Mouse (Mus musculus) liver, adult 2 months (tissue): Measurements from ENCODE around the gene Znrf1. TPM values are rescaled to one million over a fixed set of nuclear protein-coding genes. Genes with fewer than 3 reads are reported as not detected.

Experiments
- DNase-seq: peaks from one replicate; pipeline ENCODE4 v3.0.0-alpha.2; 2011; ENCODE audit warnings: low read depth, low spot score; ENCODE audit errors: extremely low read depth
- H3K27ac ChIP-seq: fragments of 200-500 bp; replicated peaks from 2 replicates; pipeline ENCODE4 v1.5.1; 2012; ENCODE audit warnings: low read depth, mild to moderate bottlenecking, control low read depth, inconsistent platforms, low read length; ENCODE audit not compliant: insufficient read depth
- H3K27me3 ChIP-seq: fragments of 200-500 bp; 2 replicates; pipeline ENCODE4 v1.6.1; 2012; ENCODE audit warnings: mild to moderate bottlenecking, moderate library complexity, low read length, inconsistent platforms; ENCODE audit not compliant: control insufficient read depth, insufficient read depth
- H3K36me3 ChIP-seq: fragments of 200-500 bp; 2 replicates; pipeline ENCODE4 v1.6.1; 2012; ENCODE audit warnings: low read length, inconsistent platforms; ENCODE audit not compliant: control insufficient read depth, insufficient read depth
- H3K4me1 ChIP-seq: fragments of 200-500 bp; 2 replicates; pipeline ENCODE4 v1.6.1; 2011; ENCODE audit warnings: low read length; ENCODE audit not compliant: control insufficient read depth, insufficient read depth
- H3K4me3 ChIP-seq: fragments of 200-500 bp; 2 replicates; pipeline ENCODE4 v1.5.1; 2011; ENCODE audit warnings: low read depth, mild to moderate bottlenecking, control low read depth, low read length, moderate library complexity; ENCODE audit not compliant: insufficient read depth
- H3K79me2 ChIP-seq: fragments of 200-500 bp; 2 replicates; pipeline ENCODE4 v1.6.1; 2012; ENCODE audit warnings: inconsistent platforms, mild to moderate bottlenecking, low read length, moderate library complexity; ENCODE audit not compliant: control insufficient read depth, insufficient read depth
- H3K9ac ChIP-seq: fragments of 200-500 bp; 2 replicates; pipeline ENCODE4 v1.6.1; 2012; ENCODE audit warnings: low read depth, mild to moderate bottlenecking, control low read depth, inconsistent platforms, low read length
- CTCF ChIP-seq: fragments of 200-500 bp; IDR thresholded peaks from 2 replicates; pipeline ENCODE4 v1.5.1; 2011; ENCODE audit warnings: low read depth, low read length, control low read depth
- POLR2A ChIP-seq: fragments of 200-500 bp; IDR thresholded peaks from 2 replicates; pipeline ENCODE4 v1.6.1; 2011; ENCODE audit warnings: low read length, control low read depth; ENCODE audit not compliant: insufficient read depth; ENCODE audit errors: extremely low read depth
- WGBS: fragments of 180-500 bp; shearing (Covaris S2); methylation state at CpG from one replicate; pipeline ENCODE4 v1.1.7; 2018; 5-methylcytosine and 5-hydroxymethylcytosine counted together
- polyA plus RNA-seq: library from polyadenylated mRNA; depleted of rRNA; stranded (reverse); fragments of >200 nt; gene quantifications from 2 replicates; pipeline ENCODE4 v1.2.3, GENCODE M21; 2012
- total RNA-seq: library from RNA; depleted of rRNA; stranded (reverse); fragments of >200 nt; gene quantifications from 2 replicates; pipeline ENCODE4 v1.2.3, GENCODE M21; 2014

Gene Znrf1
- total and polyA plus RNA-seq, 2 experiments = 13.8 to 44.3 TPM

GRCm38 (mm10) chr8:111606961-111607360 lies 71.1 kb downstream of the Znrf1 start:
- no peaks in the 10 kb centered on the region for H3K4me1 ChIP-seq
- H3K9ac ChIP-seq = no peak overlapping the region
- no peak overlapping the region for H3K4me3 ChIP-seq
- H3K79me2 ChIP-seq = peaks cover 38% of the 10 kb centered on the region
- no peak for TF ChIP-seq CTCF
- TF ChIP-seq POLR2A = no peak
- peaks cover 7% of the 10 kb centered on the region; the same call in 1 of the 2 replicates for H3K36me3 ChIP-seq
- no peak for DNase-seq
- 81% methylated on average over 9 of the region's 9 CpGs for WGBS
- no peaks in the 10 kb centered on the region for H3K27me3 ChIP-seq
- no peak overlapping the region for H3K27ac ChIP-seq

DNA sequence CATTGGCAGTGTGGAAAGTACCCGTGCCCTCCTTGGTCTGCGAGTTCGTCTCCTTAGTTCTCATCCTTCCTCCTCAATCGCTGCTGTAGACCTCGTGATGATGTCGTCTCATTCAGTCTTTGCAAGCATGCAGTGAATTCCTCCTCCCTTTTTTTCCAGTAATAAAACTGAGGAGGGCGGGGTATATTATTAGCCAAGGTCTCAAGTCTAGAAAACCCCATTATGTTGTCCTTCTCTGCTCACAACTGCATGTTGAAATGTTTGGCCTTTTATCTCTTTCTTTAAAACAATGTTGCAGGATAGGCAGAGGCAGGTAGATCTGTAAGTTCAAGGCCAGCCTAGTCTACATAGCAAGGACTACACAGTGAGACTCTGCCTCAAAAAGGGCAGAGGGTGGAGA lies 71.5 kb downstream of the Znrf1 start:
- 87% methylated on average over 7 of the region's 7 CpGs for WGBS
- no peak for TF ChIP-seq POLR2A
- TF ChIP-seq CTCF = no peak
- Histone ChIP-seq H3K4me3 (no peak overlapping the region), H3K4me1 (no peaks in the 10 kb centered on the region), H3K79me2 (peaks cover 36% of the 10 kb centered on the region), H3K36me3 (peaks cover 7% of the 10 kb centered on the region; the same call in 1 of the 2 replicates), H3K27ac (no peak overlapping the region), H3K27me3 (no peaks in the 10 kb centered on the region), H3K9ac (no peak overlapping the region)
- DNase-seq = no peak

- H3K4me1 ChIP-seq = no peaks in the 10 kb centered on the region
- no peak for DNase-seq
- peaks cover 7% of the 10 kb centered on the region for H3K36me3 ChIP-seq
- H3K79me2 ChIP-seq = peaks cover 16% of the 10 kb centered on the region; the same call in 1 of the 2 replicates
- H3K27me3 ChIP-seq = no peaks in the 10 kb centered on the region
- no peak overlapping the region for H3K27ac ChIP-seq
- no peak overlapping the region for H3K9ac ChIP-seq
- TF ChIP-seq CTCF = no peak
- TF ChIP-seq POLR2A = no peak
- WGBS = 78% methylated on average over 5 of the region's 5 CpGs
- H3K4me3 ChIP-seq = no peak overlapping the region
These were observed 77.3 kb downstream of the Znrf1 start for GRCm38 (mm10) chr8:111613181-111613580.

- H3K27ac ChIP-seq = no peak overlapping the region
- H3K36me3 ChIP-seq = peaks cover 2% of the 10 kb centered on the region; the same call in 1 of the 2 replicates
- no peak overlapping the region for H3K4me3 ChIP-seq
- H3K79me2 ChIP-seq = peaks cover 6% of the 10 kb centered on the region; the same call in 1 of the 2 replicates
- no peaks in the 10 kb centered on the region for H3K4me1 ChIP-seq
- WGBS = 93% methylated on average over 6 of the region's 6 CpGs
- no peak overlapping the region for H3K9ac ChIP-seq
- no peak for TF ChIP-seq CTCF
- no peak for TF ChIP-seq POLR2A
- H3K27me3 ChIP-seq = no peaks in the 10 kb centered on the region
- DNase-seq = no peak
These were observed 79.1 kb downstream of the Znrf1 start for GRCm38 (mm10) chr8:111614786-111615701.

DNA sequence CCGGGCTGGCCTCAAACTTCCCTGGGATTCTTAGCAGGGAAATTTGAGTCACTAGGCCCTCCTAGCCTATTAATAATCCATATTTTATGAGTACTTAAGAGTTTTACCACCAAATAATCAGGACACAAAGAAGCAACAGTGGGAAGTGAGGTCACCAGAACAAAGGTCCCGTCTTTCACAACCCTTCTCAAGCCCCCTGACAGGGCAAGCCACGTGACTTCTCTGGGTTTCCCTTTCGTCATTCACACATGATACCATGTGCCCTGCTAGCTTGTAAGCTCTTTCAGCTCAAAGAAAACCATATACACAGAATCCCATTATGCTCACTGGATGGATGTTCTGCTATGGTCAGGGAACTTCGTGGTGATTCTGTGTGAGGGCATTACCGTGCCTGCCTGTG lies 81.9 kb downstream of the Znrf1 start:
- DNase-seq = peak; percentile 54
- H3K9ac ChIP-seq = no peak overlapping the region
- peaks cover 6% of the 10 kb centered on the region; the same call in 1 of the 2 replicates for H3K79me2 ChIP-seq
- H3K27me3 ChIP-seq = no peaks in the 10 kb centered on the region
- H3K27ac ChIP-seq = no peak overlapping the region
- H3K4me1 ChIP-seq = no peaks in the 10 kb centered on the region; the same call in 1 of the 2 replicates
- TF ChIP-seq POLR2A (no peak), CTCF (no peak)
- WGBS = 72% methylated on average over 6 of the region's 6 CpGs
- peaks cover 2% of the 10 kb centered on the region; the same call in 1 of the 2 replicates for H3K36me3 ChIP-seq
- H3K4me3 ChIP-seq = no peak overlapping the region
